Mouse (Mus musculus): ENCODE results near the gene Znhit3. TPM values are rescaled to one million over a fixed set of nuclear protein-coding genes. Genes with fewer than 3 reads are reported as not detected.

The Znhit3 gene
- polyA plus RNA-seq, 1 experiment from 2014 or later, result 27.4 TPM

GRCm38 (mm10) chr11:84865268-84865667, 50.9 kb downstream of the Znhit3 start:
- Histone ChIP-seq H3K4me3 (ENCODE audit: low read depth, low read length) (no peak overlapping the region), H3K4me2 (ENCODE audit: low read depth, low read length) (peak overlapping the region; percentile 15; the same call in 1 of the 2 replicates)

More at GRCm38 (mm10) chr11:84865268-84865667, 50.9 kb downstream of the Znhit3 start:
- peaks cover 27% of the 10 kb centered on the region for H3K36me3 ChIP-seq (ENCODE audit: control insufficient read depth, insufficient read depth)
- no peaks in the 10 kb centered on the region for H3K27me3 ChIP-seq (ENCODE audit: control insufficient read depth, insufficient read depth, low read depth, low read length)
- no peak overlapping the region for H3K27ac ChIP-seq (ENCODE audit: low read length)
- H3K9ac ChIP-seq (ENCODE audit: low read depth, low read length), result no peak overlapping the region
- H3K9me3 ChIP-seq (replicated peaks; ENCODE audit: control insufficient read depth, low read length), result no peaks in the 10 kb centered on the region
- peaks cover 29% of the 10 kb centered on the region for H3K4me1 ChIP-seq (ENCODE audit: control insufficient read depth, low read depth, low read length)
- no peak for ATAC-seq (ENCODE audit: low read depth)
- 49% methylated on average over 2 of the region's 2 CpGs for WGBS (ENCODE audit: insufficient replicate concordance)

Small RNAs within 50 kb of the gene (microRNA-seq; reads per million reads assigned to microRNA genes)
- gene Gm23564, result not detected

Other genes with a start within 250 kb of the Znhit3 start
- gene Mrm1, start 96.9 kb downstream of the Znhit3 start, polyA plus RNA-seq (2015; fragmentation: Nextera tagmentation; extraction: Ambion mirVana), result 12.9 and 14.5 TPM in 2 replicates
- 231 and 247 TPM in 2 replicates for gene Dhrs11, start 87.4 kb downstream of the Znhit3 start, polyA plus RNA-seq (2015; fragmentation: Nextera tagmentation; extraction: Ambion mirVana)
- 48.4 and 50.3 TPM in 2 replicates for gene Ggnbp2, start 45.5 kb downstream of the Znhit3 start, polyA plus RNA-seq (2015; fragmentation: Nextera tagmentation; extraction: Ambion mirVana)
- gene Myo19, start 36.2 kb downstream of the Znhit3 start, polyA plus RNA-seq (2015; fragmentation: Nextera tagmentation; extraction: Ambion mirVana), result 3.0 and 3.3 TPM in 2 replicates
- 1.3 and 1.4 TPM in 2 replicates for gene Pigw, start 36.1 kb downstream of the Znhit3 start, polyA plus RNA-seq (2015; fragmentation: Nextera tagmentation; extraction: Ambion mirVana)
- gene Car4, start 41.4 kb upstream of the Znhit3 start, polyA plus RNA-seq (2015; fragmentation: Nextera tagmentation; extraction: Ambion mirVana), result not detected in 2 replicates
- gene Usp32, start 223.8 kb upstream of the Znhit3 start, polyA plus RNA-seq (2015; fragmentation: Nextera tagmentation; extraction: Ambion mirVana), result 11.4 and 12.2 TPM in 2 replicates

Data from liver, embryonic 16.5 days (tissue).